Mouse (Mus musculus) spleen, postnatal 4 days (tissue): ENCODE results near the gene Methig1.

Experiments
- DNase-seq, 2 experiments: peaks; one replicate each; pipeline ENCODE4 v3.0.0; 2022; ENCODE audit warnings: low spot score in 2 of 2

The Methig1 gene

GRCm38 (mm10) chr15:100422899-100423860, 70.2 kb downstream of the Methig1 start:
- DNase-seq, result peak; percentile 97 to 98

DNA sequence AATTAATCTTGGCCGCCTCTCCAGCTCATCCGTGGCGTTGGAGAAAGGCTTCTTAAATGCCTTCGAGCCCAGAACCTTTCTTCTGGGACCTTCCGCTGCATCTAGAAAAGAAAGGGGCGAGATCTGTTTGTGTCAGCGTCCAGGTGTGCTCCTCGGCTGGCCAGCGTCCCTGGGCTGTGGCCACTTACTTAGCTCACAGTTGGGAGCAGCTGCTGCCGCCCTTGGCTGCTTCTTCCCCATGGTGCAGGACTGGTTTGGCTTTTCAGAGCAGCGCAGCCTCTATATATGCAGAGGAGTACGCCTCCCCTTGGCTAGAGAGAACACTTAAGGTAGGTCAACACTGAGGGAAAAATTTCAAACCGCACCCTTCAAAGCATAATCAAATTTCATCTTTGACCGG, 71.0 kb downstream of the Methig1 start:
- peak; percentile 38 to 72 for DNase-seq

- DNase-seq, result no peak
These were observed 71.6 kb downstream of the Methig1 start, which contains the start of gene Slc11a2 for GRCm38 (mm10) chr15:100424396-100425122. Gene Slc11a2, minus strand, starts transcription at chr15:100425072.

DNA sequence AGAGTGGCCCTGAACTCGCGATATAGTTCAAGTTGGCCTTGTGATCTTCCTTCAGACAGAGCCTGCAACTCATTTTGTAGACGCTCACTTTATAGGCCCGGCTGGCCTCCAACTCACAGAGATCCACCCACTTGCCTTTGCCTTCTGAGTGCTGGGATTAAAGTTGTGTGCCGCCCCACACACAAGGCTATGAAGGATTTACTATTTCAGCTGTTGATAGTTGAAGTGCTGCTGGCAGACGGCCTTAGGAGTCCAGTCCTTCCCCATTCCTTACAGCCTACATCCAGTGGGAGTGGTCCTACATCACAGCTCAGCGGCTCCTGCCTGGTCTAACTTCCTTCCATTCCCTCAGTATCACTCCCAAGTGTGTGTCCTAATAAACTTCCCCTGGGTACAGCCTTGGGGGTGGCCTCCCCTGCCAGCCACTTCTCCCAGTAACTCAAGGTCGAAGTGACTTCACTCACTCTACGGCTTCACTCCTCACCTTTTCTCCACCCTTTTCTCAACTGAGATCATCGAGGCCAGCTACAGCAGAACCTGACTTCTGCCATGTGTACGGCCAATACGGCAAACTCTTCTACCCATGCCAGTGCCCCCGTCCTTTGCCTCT, 75.5 kb downstream of the Methig1 start:
- DNase-seq, result no peak

GRCm38 (mm10) chr15:100429959-100430565, 77.1 kb downstream of the Methig1 start:
- DNase-seq, result no peak

DNA sequence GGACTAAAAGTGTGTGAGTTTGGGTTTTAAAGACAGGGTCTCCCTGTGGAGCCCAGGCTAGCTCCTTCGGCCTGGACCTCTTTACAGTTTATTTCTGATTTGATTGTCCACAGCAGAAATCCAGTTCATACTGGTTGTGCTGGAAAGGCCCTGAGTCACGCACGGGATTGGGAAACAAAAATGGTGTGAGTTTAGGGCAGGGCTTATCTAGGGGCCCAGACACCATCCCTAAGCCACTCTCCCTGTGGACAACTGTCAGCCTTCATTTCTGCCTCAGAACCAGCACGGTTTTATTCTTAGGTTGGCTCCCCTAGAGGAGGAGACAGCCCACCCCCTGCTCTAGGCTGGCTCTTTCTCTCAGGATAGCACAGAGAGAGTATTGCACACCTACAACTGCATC, 80.3 kb downstream of the Methig1 start:
- no peak for DNase-seq
